Mouse (Mus musculus): ENCODE measurements at regions not wholly inside any gene's neighbourhood (a gene's known extent, or its start where the extent isn't known, plus 50 kb on each side); places are given as distances from the start of the nearest gene placed in this dataset.

GRCm38 (mm10) chr13:83214811-83215210, 289.0 kb upstream of the Mef2c start:
- DNase-seq (ENCODE audit: extremely low read depth, low read depth): no peak

GRCm38 (mm10) chr13:83216454-83216853, 287.4 kb upstream of the Mef2c start:
- DNase-seq (ENCODE audit: extremely low read depth, low read depth): no peak

- DNase-seq (ENCODE audit: extremely low read depth, low read depth): no peak
These were observed 251.4 kb upstream of the Mef2c start for GRCm38 (mm10) chr13:83252452-83252851.

GRCm38 (mm10) chr13:83266591-83266990, 237.2 kb upstream of the Mef2c start:
- no peak for DNase-seq (ENCODE audit: extremely low read depth, low read depth)

- DNase-seq (ENCODE audit: extremely low read depth, low read depth): no peak
These were observed 235.2 kb upstream of the Mef2c start for GRCm38 (mm10) chr13:83268663-83269062.

- DNase-seq (ENCODE audit: extremely low read depth, low read depth): no peak
These were observed 225.1 kb upstream of the Mef2c start for GRCm38 (mm10) chr13:83278695-83279094.

- no peak for DNase-seq (ENCODE audit: extremely low read depth, low read depth)
These were observed 196.1 kb upstream of the Mef2c start for GRCm38 (mm10) chr13:83307696-83308095.

- DNase-seq (ENCODE audit: extremely low read depth, low read depth): no peak
These were observed 175.3 kb upstream of the Mef2c start for GRCm38 (mm10) chr13:83328488-83328887.

- no peak for DNase-seq (ENCODE audit: extremely low read depth, low read depth)
These were observed 170.1 kb upstream of the Mef2c start for GRCm38 (mm10) chr13:83333728-83334127.

- peak; percentile 50 for DNase-seq (ENCODE audit: extremely low read depth, low read depth)
These were observed 159.1 kb upstream of the Mef2c start for GRCm38 (mm10) chr13:83344611-83345319.

GRCm38 (mm10) chr13:83355341-83355740, 148.5 kb upstream of the Mef2c start:
- no peak for DNase-seq (ENCODE audit: extremely low read depth, low read depth)

GRCm38 (mm10) chr13:83360529-83360928, 143.3 kb upstream of the Mef2c start:
- no peak for DNase-seq (ENCODE audit: extremely low read depth, low read depth)

GRCm38 (mm10) chr13:83376097-83376797, 127.6 kb upstream of the Mef2c start:
- DNase-seq (ENCODE audit: extremely low read depth, low read depth): no peak

- no peak for DNase-seq (ENCODE audit: extremely low read depth, low read depth)
These were observed 125.2 kb upstream of the Mef2c start for GRCm38 (mm10) chr13:83378644-83379043.

GRCm38 (mm10) chr13:83382609-83383008, 121.2 kb upstream of the Mef2c start:
- DNase-seq (ENCODE audit: extremely low read depth, low read depth): no peak

- no peak for DNase-seq (ENCODE audit: extremely low read depth, low read depth)
These were observed 109.1 kb upstream of the Mef2c start for GRCm38 (mm10) chr13:83394773-83395172.

GRCm38 (mm10) chr13:83399381-83399780, 104.5 kb upstream of the Mef2c start:
- DNase-seq (ENCODE audit: extremely low read depth, low read depth): no peak

GRCm38 (mm10) chr13:83439619-83440436, 64.0 kb upstream of the Mef2c start:
- no peak for DNase-seq (ENCODE audit: extremely low read depth, low read depth)

- DNase-seq (ENCODE audit: extremely low read depth, low read depth): no peak
These were observed 59.6 kb upstream of the Mef2c start for GRCm38 (mm10) chr13:83444277-83444676.

- no peak for DNase-seq (ENCODE audit: extremely low read depth, low read depth)
These were observed 53.0 kb upstream of the Mef2c start for GRCm38 (mm10) chr13:83450820-83451219.

GRCm38 (mm10) chr13:83452987-83453386, 50.8 kb upstream of the Mef2c start:
- peak; percentile 39 for DNase-seq (ENCODE audit: extremely low read depth, low read depth)

Measured in MEL-GATA-1-ER (cell line).